Comparison of ENCODE assay signal across 8 mouse cellular contexts in the genomic region with DNA sequence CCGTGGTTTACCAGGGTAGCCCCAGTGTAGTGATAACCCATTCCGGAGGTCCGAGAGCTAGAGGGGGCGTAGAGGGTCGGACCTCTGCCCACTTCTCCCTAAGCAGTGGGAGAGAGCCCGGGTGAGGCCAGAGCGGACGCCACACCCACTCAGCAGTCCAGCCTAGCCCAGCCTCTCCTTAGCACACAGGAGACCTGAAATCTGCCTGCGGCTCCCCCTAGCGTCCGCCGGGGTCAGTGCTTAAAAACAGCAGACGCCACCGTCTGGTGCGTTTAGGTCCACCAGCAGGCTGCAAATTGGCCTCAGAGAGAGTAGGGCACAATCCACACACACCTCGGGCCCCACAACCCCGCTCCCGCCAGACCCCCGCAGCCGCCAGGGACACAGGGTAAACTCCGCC. TPM values are rescaled to one million over a fixed set of nuclear protein-coding genes. Genes with fewer than 3 reads are reported as not detected.
DNase-seq lines count a peak whose midpoint lies in the region; ATAC-seq and TF ChIP-seq lines count a peak whose summit lies in the region.

No protein-coding gene starts in this region.

- ATAC-seq in heart, embryonic 11.5 days (replicated peaks; ENCODE audit: insufficient number of reproducible peaks, low FRiP score, low TSS enrichment) = peak; percentile 73
- peak; percentile 81 for ATAC-seq in kidney, embryonic 15.5 days (replicated peaks; ENCODE audit: low FRiP score)

- H3K4me2 ChIP-seq in heart, embryonic 11.5 days = peak overlapping the region; percentile 66
- H3K4me2 ChIP-seq in kidney, embryonic 15.5 days = peak overlapping the region; percentile 66
- peak overlapping the region; percentile 66 for H3K4me2 ChIP-seq in myocyte (ENCODE audit: low read depth)

- peak; percentile 91 for TF ChIP-seq CTCF in bone marrow macrophage, adult 2 months (IDR thresholded peaks at IDR 0.05; ENCODE audit: low read depth, low read length)
- peak; percentile 91 for TF ChIP-seq CTCF in embryonic fibroblast, embryonic 13.5 days (IDR thresholded peaks at IDR 0.05; ENCODE audit: borderline replicate concordance, insufficient read depth, low read length)
- peak; percentile 99 for TF ChIP-seq CTCF in liver, adult 2 months (IDR thresholded peaks at IDR 0.05; ENCODE audit: low read depth, low read length)

- H3K4me1 ChIP-seq in bone marrow macrophage, adult 2 months (ENCODE audit: control insufficient read depth, insufficient read depth, low read length) = peaks cover 2% of the 10 kb centered on the region; the same call in 1 of the 2 replicates
- no peaks in the 10 kb centered on the region for H3K4me1 ChIP-seq in embryonic fibroblast, embryonic 13.5 days (ENCODE audit: control insufficient read depth, insufficient read depth, low read length)
- H3K4me1 ChIP-seq in heart, embryonic 11.5 days (ENCODE audit: control insufficient read depth, insufficient read depth, low read length) = peaks cover 21% of the 10 kb centered on the region
- H3K4me1 ChIP-seq in kidney, embryonic 15.5 days = peaks cover 42% of the 10 kb centered on the region
- H3K4me1 ChIP-seq in liver, adult 2 months (ENCODE audit: control insufficient read depth, insufficient read depth, low read length) = peaks cover 3% of the 10 kb centered on the region; the same call in 1 of the 2 replicates

- H3K36me3 ChIP-seq in heart, embryonic 11.5 days (ENCODE audit: control insufficient read depth, insufficient read depth, low read length) = no peaks in the 10 kb centered on the region
- no peaks in the 10 kb centered on the region for H3K36me3 ChIP-seq in kidney, embryonic 15.5 days
- no peaks in the 10 kb centered on the region for H3K36me3 ChIP-seq in liver, adult 2 months (ENCODE audit: control insufficient read depth, insufficient read depth, low read length)
- no peaks in the 10 kb centered on the region for H3K36me3 ChIP-seq in myocyte (ENCODE audit: control insufficient read depth, insufficient read depth)

- H3K9ac ChIP-seq in heart, embryonic 11.5 days (ENCODE audit: low read depth, low read length) = peak overlapping the region; percentile 50
- peak overlapping the region; percentile 42 for H3K9ac ChIP-seq in kidney, embryonic 15.5 days
- H3K9ac ChIP-seq in liver, adult 2 months (ENCODE audit: low read depth, low read length) = no peak overlapping the region

- H3ac ChIP-seq in myocyte (ENCODE audit: control insufficient read depth, insufficient read length) = no peak overlapping the region

- DNase-seq in 3134 (ENCODE audit: extremely low read depth, insufficient read length, low spot score) = peak; percentile 86
- DNase-seq in liver, adult 2 months (ENCODE audit: extremely low read depth, low read depth, low spot score) = peak; percentile 68
- peak; percentile 85 to 93 for DNase-seq in spleen, postnatal 4 days (ENCODE audit: low spot score in 2 of 2)

- H3K9me3 ChIP-seq in heart, embryonic 11.5 days (replicated peaks; ENCODE audit: control insufficient read depth, low read length) = no peaks in the 10 kb centered on the region
- H3K9me3 ChIP-seq in kidney, embryonic 15.5 days (replicated peaks) = no peaks in the 10 kb centered on the region

- H3K27ac ChIP-seq in bone marrow macrophage, adult 2 months (ENCODE audit: insufficient read depth, low read depth, low read length) = no peak overlapping the region
- H3K27ac ChIP-seq in embryonic fibroblast, embryonic 13.5 days (ENCODE audit: insufficient read depth, low read length) = no peak overlapping the region
- H3K27ac ChIP-seq in heart, embryonic 11.5 days (ENCODE audit: low read depth, low read length) = peak overlapping the region; percentile 41
- H3K27ac ChIP-seq in kidney, embryonic 15.5 days = peak overlapping the region; percentile 77
- H3K27ac ChIP-seq in liver, adult 2 months (replicated peaks; ENCODE audit: insufficient read depth, low read depth, low read length) = no peak overlapping the region

- H3K4me3 ChIP-seq in bone marrow macrophage, adult 2 months (ENCODE audit: insufficient read depth, low read length) = no peak overlapping the region
- no peak overlapping the region for H3K4me3 ChIP-seq in embryonic fibroblast, embryonic 13.5 days (ENCODE audit: insufficient read depth, low read length)
- H3K4me3 ChIP-seq in heart, embryonic 11.5 days (ENCODE audit: low read depth, low read length) = peak overlapping the region; percentile 26
- peak overlapping the region; percentile 37 for H3K4me3 ChIP-seq in kidney, embryonic 15.5 days (replicated peaks)
- no peak overlapping the region for H3K4me3 ChIP-seq in liver, adult 2 months (ENCODE audit: insufficient read depth, low read depth, low read length)
- no peak overlapping the region for H3K4me3 ChIP-seq in myocyte

- no peak for TF ChIP-seq POLR2A in bone marrow macrophage, adult 2 months (IDR thresholded peaks at IDR 0.05; ENCODE audit: borderline replicate concordance, low read depth, low read length)
- peak; percentile 35; the same call in 1 of the 2 replicates for TF ChIP-seq POLR2A in embryonic fibroblast, embryonic 13.5 days (IDR thresholded peaks at IDR 0.05; ENCODE audit: low read depth, low read length)
- no peak for TF ChIP-seq POLR2A in liver, adult 2 months (IDR thresholded peaks at IDR 0.05; ENCODE audit: extremely low read depth, insufficient read depth, low read length)
- peak; percentile 34 for TF ChIP-seq POLR2A in myocyte (IDR thresholded peaks at IDR 0.05; ENCODE audit: insufficient read length, low read depth)

- H3K27me3 ChIP-seq in heart, embryonic 11.5 days (ENCODE audit: control insufficient read depth, insufficient read depth, low read length) = peaks cover 20% of the 10 kb centered on the region
- H3K27me3 ChIP-seq in kidney, embryonic 15.5 days = peaks cover 7% of the 10 kb centered on the region
- H3K27me3 ChIP-seq in liver, adult 2 months (ENCODE audit: control insufficient read depth, insufficient read depth, low read length) = no peaks in the 10 kb centered on the region
- no peaks in the 10 kb centered on the region for H3K27me3 ChIP-seq in myocyte (ENCODE audit: control insufficient read depth, insufficient read depth, insufficient read length)

- no peaks in the 10 kb centered on the region for H3K79me2 ChIP-seq in liver, adult 2 months (ENCODE audit: control insufficient read depth, insufficient read depth, low read length)
- no peaks in the 10 kb centered on the region for H3K79me2 ChIP-seq in myocyte (ENCODE audit: control insufficient read depth, insufficient read depth)

- under 1% methylated on average over 21 of the region's 21 CpGs for WGBS in heart, embryonic 11.5 days (ENCODE audit: insufficient replicate concordance)
- WGBS in kidney, embryonic 15.5 days = 0% methylated on average over 21 of the region's 21 CpGs
- 2% methylated on average over 21 of the region's 21 CpGs for WGBS in liver, adult 2 months

TF ChIP-seq in myocyte, 11 proteins besides CTCF, POLR2A, EP300 and RAD21:
- TF ChIP-seq SRF (IDR thresholded peaks at IDR 0.05; ENCODE audit: control insufficient read depth, insufficient read length, low read depth) = peak; percentile 10
- no peak for TF ChIP-seq REST (IDR thresholded peaks at IDR 0.05; ENCODE audit: insufficient read depth, insufficient read length)
- TF ChIP-seq MAX (IDR thresholded peaks at IDR 0.05; ENCODE audit: low read depth) = no peak
- TF ChIP-seq MYOD1 (IDR thresholded peaks at IDR 0.05; ENCODE audit: control insufficient read depth in 1 of 3, insufficient read length in 2 of 3, low read depth in 2 of 3) = no peak
- TF ChIP-seq TCF3 (IDR thresholded peaks at IDR 0.05; ENCODE audit: insufficient read length, low read depth) = no peak
- no peak for TF ChIP-seq TCF12 (IDR thresholded peaks at IDR 0.05; ENCODE audit: insufficient read depth, poor library complexity, severe bottlenecking)
TF ChIP-seq in myocyte: peak in this region for 1.

RNA-seq across cellular contexts. Expression of a gene that starts 3.5 kb away (rescaled TPM):
- polyA plus RNA-seq in bone marrow macrophage, adult 2 months (2012; ENCODE audit: insufficient read depth, insufficient read length, missing spikeins) = 7.8 and 8.0 TPM in 2 replicates
- 6.2 and 6.4 TPM in 2 replicates for polyA plus RNA-seq in embryonic fibroblast, embryonic 13.5 days (2011; ENCODE audit: insufficient read length, low read depth, missing spikeins)
- polyA plus RNA-seq in heart, embryonic 11.5 days (2014; fragmentation: Nextera tagmentation; extraction: Ambion mirVana) = 11.3 and 11.6 TPM in 2 replicates
- polyA plus RNA-seq in kidney, embryonic 15.5 days (2015; fragmentation: Nextera tagmentation; extraction: Ambion mirVana) = 16.8 and 17.8 TPM in 2 replicates
- 1.0 and 1.2 TPM in 2 replicates for total RNA-seq in liver, adult 2 months (2014; rRNA removed)
- polyA plus RNA-seq in liver, adult 2 months (2012; rRNA removed) = 3.0 and 3.4 TPM in 2 replicates
- polyA plus RNA-seq in myocyte (2012; fragmentation: generic; extraction: Trizol) = 23.2 TPM

RNA-seq across cellular contexts. Expression of a gene that starts 6.7 kb away (rescaled TPM):
- not detected in 2 replicates for polyA plus RNA-seq in bone marrow macrophage, adult 2 months (2012; ENCODE audit: insufficient read depth, insufficient read length, missing spikeins)
- not detected in 2 replicates for polyA plus RNA-seq in embryonic fibroblast, embryonic 13.5 days (2011; ENCODE audit: insufficient read length, low read depth, missing spikeins)
- polyA plus RNA-seq in heart, embryonic 11.5 days (2014; fragmentation: Nextera tagmentation; extraction: Ambion mirVana) = 0.50 TPM in 1 of 2 replicates, not detected in the other
- 5.5 and 7.0 TPM in 2 replicates for polyA plus RNA-seq in kidney, embryonic 15.5 days (2015; fragmentation: Nextera tagmentation; extraction: Ambion mirVana)
- not detected in 2 replicates for total RNA-seq in liver, adult 2 months (2014; rRNA removed)
- not detected in 2 replicates for polyA plus RNA-seq in liver, adult 2 months (2012; rRNA removed)
- not detected for polyA plus RNA-seq in myocyte (2012; fragmentation: generic; extraction: Trizol)

RNA-seq across cellular contexts. Expression of a gene that starts 29.0 kb away (rescaled TPM):
- 300 and 304 TPM in 2 replicates for polyA plus RNA-seq in bone marrow macrophage, adult 2 months (2012; ENCODE audit: insufficient read depth, insufficient read length, missing spikeins)
- polyA plus RNA-seq in embryonic fibroblast, embryonic 13.5 days (2011; ENCODE audit: insufficient read length, low read depth, missing spikeins) = 46.5 and 58.6 TPM in 2 replicates
- 7.7 and 11.2 TPM in 2 replicates for polyA plus RNA-seq in heart, embryonic 11.5 days (2014; fragmentation: Nextera tagmentation; extraction: Ambion mirVana)
- polyA plus RNA-seq in kidney, embryonic 15.5 days (2015; fragmentation: Nextera tagmentation; extraction: Ambion mirVana) = 19.5 and 22.9 TPM in 2 replicates
- 10.0 and 14.6 TPM in 2 replicates for total RNA-seq in liver, adult 2 months (2014; rRNA removed)
- 28.9 and 29.1 TPM in 2 replicates for polyA plus RNA-seq in liver, adult 2 months (2012; rRNA removed)
- 169 TPM for polyA plus RNA-seq in myocyte (2012; fragmentation: generic; extraction: Trizol)

RNA-seq across cellular contexts. Expression of a gene that starts 35.8 kb away (rescaled TPM):
- 32.5 and 41.6 TPM in 2 replicates for polyA plus RNA-seq in bone marrow macrophage, adult 2 months (2012; ENCODE audit: insufficient read depth, insufficient read length, missing spikeins)
- polyA plus RNA-seq in embryonic fibroblast, embryonic 13.5 days (2011; ENCODE audit: insufficient read length, low read depth, missing spikeins) = 60.0 and 71.1 TPM in 2 replicates
- polyA plus RNA-seq in heart, embryonic 11.5 days (2014; fragmentation: Nextera tagmentation; extraction: Ambion mirVana) = 25.4 and 33.2 TPM in 2 replicates
- polyA plus RNA-seq in kidney, embryonic 15.5 days (2015; fragmentation: Nextera tagmentation; extraction: Ambion mirVana) = 31.9 and 40.0 TPM in 2 replicates
- 19.5 and 28.7 TPM in 2 replicates for total RNA-seq in liver, adult 2 months (2014; rRNA removed)
- polyA plus RNA-seq in liver, adult 2 months (2012; rRNA removed) = 96.3 and 122 TPM in 2 replicates
- polyA plus RNA-seq in myocyte (2012; fragmentation: generic; extraction: Trizol) = 43.2 TPM

Comparison
In these comparisons a context has a peak if more than half of its experiments do, and no peak if none do; other contexts are left out.
1. H3K27ac ChIP-seq: peak in heart, embryonic 11.5 days (single experiment) and kidney, embryonic 15.5 days (single experiment); none in bone marrow macrophage, adult 2 months (single experiment), embryonic fibroblast, embryonic 13.5 days (single experiment) and liver, adult 2 months (single experiment).
2. H3K4me3 ChIP-seq: peak in heart, embryonic 11.5 days (single experiment) and kidney, embryonic 15.5 days (single experiment); none in bone marrow macrophage, adult 2 months (single experiment), embryonic fibroblast, embryonic 13.5 days (single experiment), liver, adult 2 months (single experiment) and myocyte (single experiment).
3. POLR2A ChIP-seq: peak in embryonic fibroblast, embryonic 13.5 days (single experiment) and myocyte (single experiment); none in bone marrow macrophage, adult 2 months (single experiment) and liver, adult 2 months (single experiment).
4. Peak in every context shown above with its lines, with median percentiles within 50 percentile points of each other: DNase-seq, CTCF ChIP-seq and H3K4me2 ChIP-seq.